Mouse (Mus musculus) liver, embryonic 12.5 days (tissue): Measurements from ENCODE around the gene Gm3173. TPM values are rescaled to one million over a fixed set of nuclear protein-coding genes. Genes with fewer than 3 reads are reported as not detected.
"Not testable (repeated sequence)": the region's sequence is repeated elsewhere in the genome, so short reads cannot be mapped to it uniquely, and the experiment has no call there.

Experiments used
- ATAC-seq: fragments of 200-750 bp; cut with Nextera tagmentation; 2 replicates; pipeline ENCODE4 v1.8.0; 2017; ENCODE audit warnings: moderate number of reproducible peaks, mild to moderate bottlenecking, moderate library complexity
- H3K27ac ChIP-seq: fragments of 300-500 bp; sonication (generic); 2 replicates; pipeline ENCODE4 v1.5.1; 2016; ENCODE audit warnings: mild to moderate bottlenecking
- H3K27me3 ChIP-seq: fragments of 300-500 bp; sonication (generic); replicated peaks from 2 replicates; pipeline ENCODE4 v1.6.1; 2016; ENCODE audit warnings: mild to moderate bottlenecking, moderate library complexity
- H3K36me3 ChIP-seq: fragments of 300-500 bp; sonication (generic); 2 replicates; pipeline ENCODE4 v1.6.1; 2016; ENCODE audit warnings: mild to moderate bottlenecking, moderate library complexity
- H3K4me1 ChIP-seq: fragments of 300-500 bp; sonication (generic); 2 replicates; pipeline ENCODE4 v1.6.1; 2016
- H3K4me2 ChIP-seq: fragments of 300-500 bp; sonication (generic); 2 replicates; pipeline ENCODE4 v1.6.1; 2016; ENCODE audit warnings: mild to moderate bottlenecking, moderate library complexity
- H3K4me3 ChIP-seq: fragments of 300-500 bp; sonication (generic); 2 replicates; pipeline ENCODE4 v1.5.1; 2016; ENCODE audit warnings: mild to moderate bottlenecking, moderate library complexity
- H3K9ac ChIP-seq: fragments of 300-500 bp; sonication (generic); 2 replicates; pipeline ENCODE4 v1.6.1; 2016; ENCODE audit warnings: mild to moderate bottlenecking, moderate library complexity
- H3K9me3 ChIP-seq: fragments of 300-500 bp; sonication (generic); replicated peaks from 2 replicates; pipeline ENCODE4 v1.6.1; 2016; ENCODE audit warnings: mild to moderate bottlenecking, moderate library complexity
- WGBS: fragments of 180-500 bp; shearing (Covaris S2); methylation state at CpG from one replicate; pipeline ENCODE4 v1.1.7; 2016; ENCODE audit not compliant: insufficient replicate concordance; 5-methylcytosine and 5-hydroxymethylcytosine counted together
- polyA plus RNA-seq: library from polyadenylated mRNA; unstranded; fragments of >200 nt; fragmentation: Nextera tagmentation; extraction: Ambion mirVana; gene quantifications from 2 replicates; pipeline ENCODE4 v1.2.1, GENCODE M21; 2016

The Gm3173 gene
- polyA plus RNA-seq, 1 experiment from 2014 or later: not detected

DNA sequence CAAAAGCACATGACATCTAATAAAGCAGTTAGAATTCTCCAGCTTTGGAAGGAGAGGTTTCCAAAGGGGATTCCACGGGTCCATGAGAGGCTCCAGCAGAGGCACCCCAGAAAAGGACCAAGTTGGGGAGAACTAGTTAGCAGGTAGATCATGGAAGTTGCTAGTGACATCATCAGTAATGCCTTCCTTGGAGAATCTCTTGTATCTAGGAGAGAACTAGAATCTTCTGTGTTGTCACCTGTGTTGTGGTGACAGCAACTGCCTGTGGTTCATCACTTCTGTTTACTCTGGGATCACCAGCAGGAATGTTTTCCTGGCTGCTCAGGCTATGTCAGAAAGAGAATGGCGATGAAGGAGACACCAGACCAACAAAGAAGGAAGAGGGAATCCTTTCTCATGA, 124.3 kb downstream of the Gm3173 start, which contains the start of gene Gm3047:
TSS of gene Gm3047 (plus strand) at position 301 of the 400 bp plus-strand sequence.
- not testable (repeated sequence) for H3K4me2 ChIP-seq, H3K27me3 ChIP-seq, H3K4me1 ChIP-seq, H3K27ac ChIP-seq, ATAC-seq, H3K9ac ChIP-seq, H3K4me3 ChIP-seq, H3K36me3 ChIP-seq, H3K9me3 ChIP-seq
- no CpG with 5 or more reads among the region's 2 CpGs for WGBS

Other genes starting within 250 kb of the Gm3173 start
- gene Gm2974, start 248.4 kb upstream of the Gm3173 start, polyA plus RNA-seq: not detected in 2 replicates
- gene Gm3138, start 181.4 kb upstream of the Gm3173 start, polyA plus RNA-seq: not detected in 2 replicates
- gene Gm3149, start 113.7 kb upstream of the Gm3173 start, polyA plus RNA-seq: not detected in 2 replicates
- gene 2610042L04Rik, start 96.2 kb upstream of the Gm3173 start, polyA plus RNA-seq: not detected in 2 replicates
- not detected in 2 replicates for gene Gm3159, start 33.5 kb upstream of the Gm3173 start, polyA plus RNA-seq
- not detected in 2 replicates for gene Gm3164, start 15.5 kb upstream of the Gm3173 start, polyA plus RNA-seq
- gene Gm3182, start 50.8 kb downstream of the Gm3173 start, polyA plus RNA-seq: not detected in 2 replicates
- not detected in 2 replicates for gene Gm3047, start 124.4 kb downstream of the Gm3173 start, polyA plus RNA-seq
- gene Gm8159, start 201.4 kb downstream of the Gm3173 start, polyA plus RNA-seq: not detected in 2 replicates
- gene Gm3239, start 233.2 kb downstream of the Gm3173 start, polyA plus RNA-seq: not detected in 2 replicates